Mouse (Mus musculus) adrenal gland, adult 2 months (tissue): ENCODE results near the gene Arl13b. TPM values are rescaled to one million over a fixed set of nuclear protein-coding genes. Genes with fewer than 3 reads are reported as not detected.

Source experiments
- microRNA-seq, 2 experiments: library from miRNA; unstranded; fragments of <30 nt; microRNA quantifications; one replicate each; pipeline ENCODE4 v1.2.0; 2021
- polyA plus RNA-seq: library from polyadenylated mRNA; depleted of rRNA; stranded (reverse); fragments of >200 nt; gene quantifications from 2 replicates; pipeline ENCODE4 v1.2.3, GENCODE M21; 2012; rRNA removed
- total RNA-seq, 2 experiments: library from RNA; stranded (reverse); gene quantifications; 2 replicates each; pipeline ENCODE4 v1.2.3; 2021

Gene Arl13b
- total and polyA plus RNA-seq, 3 experiments, result 5.6 to 11.3 (median 10.1) TPM

Small RNA genes within 50 kb of the gene (microRNA-seq; reads per million reads assigned to microRNA genes)
- gene Gm25986, result 0 reads per million in 2 experiments

Other genes starting within 250 kb of the Arl13b start
- 10 to 100 TPM in 1 of 2 experiments, 1 to 10 TPM in 1; 8.7 to 14.2 TPM for gene Nsun3, start 60.2 kb downstream of the Arl13b start, total RNA-seq
- gene Nsun3, start 60.2 kb downstream of the Arl13b start, polyA plus RNA-seq, result 3.9 and 4.3 TPM in 2 replicates
- not detected for gene Stx19, start 32.4 kb downstream of the Arl13b start, total RNA-seq
- gene Stx19, start 32.4 kb downstream of the Arl13b start, polyA plus RNA-seq, result not detected in 2 replicates
- 10 to 100 TPM; 47.8 to 70.5 TPM for gene Pros1, start 7.3 kb upstream of the Arl13b start, total RNA-seq
- gene Pros1, start 7.3 kb upstream of the Arl13b start, polyA plus RNA-seq, result 6.9 and 8.9 TPM in 2 replicates